Mouse (Mus musculus) thymus, postnatal 14 days (tissue): ENCODE data around the gene Zfp287.
A peak's percentile ranks its signal among the peaks of the same experiment; 100 is the strongest.

ENCODE experiments used
- DNase-seq: peaks from one replicate; pipeline ENCODE4 v3.0.0; 2021

Zfp287 gene

GRCm38 (mm10) chr11:62699749-62700148 lies 32.0 kb downstream of the Zfp287 start:
- peak; percentile 23 for DNase-seq

GRCm38 (mm10) chr11:62695126-62695525 lies 36.6 kb downstream of the Zfp287 start:
- DNase-seq = no peak

- peak; percentile 46 for DNase-seq
Measured at GRCm38 (mm10) chr11:62693299-62694184, 38.2 kb downstream of the Zfp287 start.

GRCm38 (mm10) chr11:62691592-62691991 lies 40.1 kb downstream of the Zfp287 start:
- DNase-seq = no peak

- DNase-seq = no peak
Measured at GRCm38 (mm10) chr11:62679954-62680353, 51.8 kb downstream of the Zfp287 start.

GRCm38 (mm10) chr11:62678778-62679354 lies 52.8 kb downstream of the Zfp287 start:
- DNase-seq = peak; percentile 11

- DNase-seq = no peak
Measured at GRCm38 (mm10) chr11:62676290-62676596, 55.5 kb downstream of the Zfp287 start.

GRCm38 (mm10) chr11:62675480-62676289 lies 56.0 kb downstream of the Zfp287 start:
- peak; percentile 70 for DNase-seq

GRCm38 (mm10) chr11:62670006-62670405 lies 61.7 kb downstream of the Zfp287 start:
- no peak for DNase-seq

GRCm38 (mm10) chr11:62669471-62669870 lies 62.2 kb downstream of the Zfp287 start:
- no peak for DNase-seq

GRCm38 (mm10) chr11:62668986-62669385 lies 62.7 kb downstream of the Zfp287 start:
- no peak for DNase-seq

- DNase-seq = no peak
Measured at GRCm38 (mm10) chr11:62664250-62664649, 67.5 kb downstream of the Zfp287 start.

- DNase-seq = no peak
Measured at GRCm38 (mm10) chr11:62660885-62661284, 70.8 kb downstream of the Zfp287 start.

- DNase-seq = no peak
Measured at GRCm38 (mm10) chr11:62652080-62652479, 79.6 kb downstream of the Zfp287 start.

GRCm38 (mm10) chr11:62651563-62651962 lies 80.1 kb downstream of the Zfp287 start:
- DNase-seq = no peak
